Mouse (Mus musculus): ENCODE measurements at regions not wholly inside any gene's neighbourhood (a gene's known extent, or its start where the extent isn't known, plus 50 kb on each side); places are given as distances from the start of the nearest gene placed in this dataset.
A peak's percentile ranks its signal among the peaks of the same experiment; 100 is the strongest.

DNA sequence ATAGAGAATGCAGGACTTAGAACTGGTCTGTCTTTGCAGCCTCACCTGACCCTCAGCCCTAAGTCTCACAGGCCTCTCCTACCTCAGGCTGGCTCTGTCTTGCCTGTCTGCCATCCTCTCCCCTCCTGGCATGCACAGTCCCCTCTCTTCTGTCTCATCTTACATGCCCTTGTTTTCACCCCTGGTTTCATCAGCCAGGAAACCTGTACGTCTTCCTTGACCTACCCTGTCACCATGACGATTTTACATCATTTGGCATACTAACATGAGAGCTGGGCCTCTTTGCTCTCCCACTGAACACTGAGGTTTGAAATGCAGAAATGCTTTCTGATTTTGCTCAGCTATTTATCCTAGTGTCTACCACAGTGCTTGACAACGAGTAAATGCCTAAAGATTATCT is 108.0 kb upstream of the Xcl1 start:
- peaks cover 21 to 36% of the 10 kb centered on the region in 2 experiments for H3K4me1 ChIP-seq (ENCODE audit: control insufficient read depth in 2 of 2, insufficient read depth in 2 of 2, low read length in 2 of 2)
- 31% methylated on average over 3 of the region's 3 CpGs for WGBS
- 0 out of 4 replicates have a peak overlapping the region, but pooled peaks of 1 of the 2 experiments have one; percentile 9 for H3K27ac ChIP-seq (replicated peaks in 1 of 2; ENCODE audit: control insufficient read depth in 1 of 2, insufficient read depth in 1 of 2, low read depth in 2 of 2, low read length in 2 of 2)

DNA sequence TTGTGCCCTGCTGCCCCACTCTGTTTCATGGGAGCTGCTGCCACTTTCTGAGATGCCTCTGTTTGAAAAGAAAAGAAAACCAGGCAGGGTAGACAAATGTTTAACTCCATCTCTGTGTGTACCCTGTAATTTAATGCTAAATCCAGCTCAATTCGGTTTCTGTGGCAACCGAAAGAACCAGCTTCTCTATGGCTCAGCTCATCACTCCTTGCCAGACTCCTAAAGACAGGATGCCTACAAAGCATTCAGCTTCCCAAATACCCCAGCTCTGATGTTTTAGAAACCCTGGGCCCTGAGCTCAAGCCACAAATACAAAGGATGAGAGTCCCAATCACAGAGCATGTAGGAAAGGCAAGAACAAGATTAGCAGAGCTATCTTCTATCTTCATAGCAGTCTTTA is 106.8 kb upstream of the Xcl1 start:
- WGBS: 82% methylated on average over 2 of the region's 2 CpGs
- no peak overlapping the region for H3K4me3 ChIP-seq (ENCODE audit: control insufficient read depth in 1 of 2, insufficient read depth in 1 of 2, low read depth in 1 of 2, low read length in 2 of 2)
- ATAC-seq (ENCODE audit: insufficient number of reproducible peaks, insufficient read depth, low FRiP score, low read depth): no peak
- H3K36me3 ChIP-seq (ENCODE audit: control insufficient read depth, insufficient read depth, low read length): no peaks in the 10 kb centered on the region
- no peaks in the 10 kb centered on the region for H3K9me3 ChIP-seq (ENCODE audit: control insufficient read depth, low read length)
- peaks cover 21 to 29% of the 10 kb centered on the region in 2 experiments for H3K4me1 ChIP-seq (ENCODE audit: control insufficient read depth in 2 of 2, insufficient read depth in 2 of 2, low read length in 2 of 2)
- H3K9ac ChIP-seq (ENCODE audit: low read length): no peak overlapping the region
- H3K4me2 ChIP-seq (ENCODE audit: low read length): no peak overlapping the region
- H3K27ac ChIP-seq (replicated peaks in 1 of 2; ENCODE audit: control insufficient read depth in 1 of 2, insufficient read depth in 1 of 2, low read depth in 2 of 2, low read length in 2 of 2): no peak overlapping the region
- no peaks in the 10 kb centered on the region for H3K27me3 ChIP-seq (ENCODE audit: control insufficient read depth, insufficient read depth, low read length)

More for the DNA sequence above, 108.0 kb upstream of the Xcl1 start:
- Histone ChIP-seq H3K27me3 (ENCODE audit: control insufficient read depth, insufficient read depth, low read length) (no peaks in the 10 kb centered on the region), H3K9ac (ENCODE audit: low read length) (no peak overlapping the region), H3K4me2 (ENCODE audit: low read length) (no peak overlapping the region), H3K4me3 (ENCODE audit: control insufficient read depth in 1 of 2, insufficient read depth in 1 of 2, low read depth in 1 of 2, low read length in 2 of 2) (no peak overlapping the region), H3K36me3 (ENCODE audit: control insufficient read depth, insufficient read depth, low read length) (no peaks in the 10 kb centered on the region), H3K9me3 (ENCODE audit: control insufficient read depth, low read length) (no peaks in the 10 kb centered on the region)
- no peak for ATAC-seq (ENCODE audit: insufficient number of reproducible peaks, insufficient read depth, low FRiP score, low read depth)

DNA sequence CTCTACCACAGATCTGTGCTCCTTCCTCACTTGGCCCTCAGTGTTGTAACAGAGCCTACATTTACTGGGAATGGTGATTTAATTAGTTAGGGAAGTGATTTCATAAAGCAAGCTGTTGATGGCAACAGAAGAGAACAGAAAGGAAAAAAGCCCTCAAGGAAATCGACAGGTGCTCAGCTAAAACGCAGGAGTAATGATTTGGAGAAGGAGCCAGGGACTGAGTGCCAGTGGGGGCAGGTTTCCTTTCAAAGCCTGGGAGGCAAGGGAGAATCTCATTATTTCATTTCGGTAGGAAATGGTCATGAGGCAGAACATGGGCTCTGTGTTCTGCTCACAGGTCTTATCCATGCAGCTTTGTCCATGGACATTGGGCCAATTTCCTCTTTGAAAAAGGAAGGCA is 101.3 kb upstream of the Xcl1 start:
- 74% methylated on average over 3 of the region's 3 CpGs for WGBS
- Histone ChIP-seq H3K27ac (replicated peaks in 1 of 2; ENCODE audit: control insufficient read depth in 1 of 2, insufficient read depth in 1 of 2, low read depth in 2 of 2, low read length in 2 of 2) (no peak overlapping the region), H3K4me2 (ENCODE audit: low read length) (no peak overlapping the region), H3K9me3 (ENCODE audit: control insufficient read depth, low read length) (no peaks in the 10 kb centered on the region), H3K4me3 (ENCODE audit: control insufficient read depth in 1 of 2, insufficient read depth in 1 of 2, low read depth in 1 of 2, low read length in 2 of 2) (no peak overlapping the region), H3K4me1 (ENCODE audit: control insufficient read depth in 2 of 2, insufficient read depth in 2 of 2, low read length in 2 of 2) (peaks cover 3 to 7% of the 10 kb centered on the region in 2 experiments; a peak in 3 of 4 replicates), H3K27me3 (ENCODE audit: control insufficient read depth, insufficient read depth, low read length) (no peaks in the 10 kb centered on the region), H3K9ac (ENCODE audit: low read length) (no peak overlapping the region), H3K36me3 (ENCODE audit: control insufficient read depth, insufficient read depth, low read length) (no peaks in the 10 kb centered on the region)
- no peak for ATAC-seq (ENCODE audit: insufficient number of reproducible peaks, insufficient read depth, low FRiP score, low read depth)

DNA sequence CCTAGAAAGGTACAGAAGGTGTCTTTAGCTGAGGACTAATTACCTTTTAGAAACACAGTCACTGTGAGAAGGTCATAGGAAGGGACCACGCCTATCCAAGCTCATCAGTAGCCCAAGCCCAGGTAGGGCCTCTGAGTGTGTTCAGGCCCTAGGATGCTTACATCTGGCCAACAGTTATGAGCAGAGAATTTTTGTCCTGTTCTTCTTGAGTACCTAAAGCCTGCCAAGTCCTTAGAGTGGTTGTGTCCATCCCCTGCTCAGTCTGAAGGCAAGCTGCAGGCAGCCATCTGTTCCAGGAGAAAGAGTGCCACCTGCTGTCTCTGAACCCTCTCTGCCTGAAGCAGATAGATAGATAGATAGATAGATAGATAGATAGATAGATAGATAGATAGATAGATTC is 100.3 kb upstream of the Xcl1 start:
- Histone ChIP-seq H3K27me3 (ENCODE audit: control insufficient read depth, insufficient read depth, low read length) (no peaks in the 10 kb centered on the region), H3K9me3 (ENCODE audit: control insufficient read depth, low read length) (no peaks in the 10 kb centered on the region), H3K4me3 (ENCODE audit: control insufficient read depth in 1 of 2, insufficient read depth in 1 of 2, low read depth in 1 of 2, low read length in 2 of 2) (no peak overlapping the region), H3K27ac (replicated peaks in 1 of 2; ENCODE audit: control insufficient read depth in 1 of 2, insufficient read depth in 1 of 2, low read depth in 2 of 2, low read length in 2 of 2) (no peak overlapping the region), H3K4me2 (ENCODE audit: low read length) (no peak overlapping the region), H3K36me3 (ENCODE audit: control insufficient read depth, insufficient read depth, low read length) (no peaks in the 10 kb centered on the region), H3K4me1 (ENCODE audit: control insufficient read depth in 2 of 2, insufficient read depth in 2 of 2, low read length in 2 of 2) (peaks cover 3 to 7% of the 10 kb centered on the region in 2 experiments; a peak in 3 of 4 replicates), H3K9ac (ENCODE audit: low read length) (no peak overlapping the region)
- no peak for ATAC-seq (ENCODE audit: insufficient number of reproducible peaks, insufficient read depth, low FRiP score, low read depth)
- WGBS: 85% methylated on average over 1 of the region's 1 CpGs

DNA sequence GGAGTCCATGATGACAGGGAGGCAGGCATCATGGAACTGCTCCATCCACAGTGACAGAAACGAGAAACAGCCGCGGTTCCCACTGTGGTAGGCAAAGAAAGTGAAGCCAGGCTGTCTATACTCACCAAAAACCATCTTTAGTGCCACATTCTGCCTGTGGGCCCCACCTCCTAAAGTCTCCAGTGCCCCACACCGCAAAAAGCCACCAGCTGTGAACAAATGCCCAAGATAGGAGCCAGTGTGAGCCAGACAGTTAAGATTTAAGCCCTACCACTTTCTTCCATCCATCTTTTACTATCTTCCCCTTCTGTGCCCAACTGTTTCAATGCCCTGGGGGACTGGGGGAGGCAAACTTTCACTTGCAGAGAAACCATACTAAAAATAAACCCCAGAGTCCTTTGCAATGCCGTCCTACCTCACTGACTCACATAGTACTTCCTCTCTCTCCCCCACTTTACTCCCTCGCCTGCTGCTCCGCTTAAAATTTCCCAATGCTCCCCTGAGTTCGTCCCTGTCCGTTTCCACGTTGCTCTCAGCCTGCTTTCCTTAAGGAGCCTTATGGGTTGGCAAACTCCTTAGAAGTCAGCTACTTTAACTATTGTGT is 85.7 kb upstream of the Xcl1 start:
- Histone ChIP-seq H3K4me1 (ENCODE audit: control insufficient read depth in 2 of 2, insufficient read depth in 2 of 2, low read length in 2 of 2) (peaks cover 13 to 19% of the 10 kb centered on the region in 2 experiments), H3K9ac (ENCODE audit: low read length) (no peak overlapping the region), H3K4me3 (ENCODE audit: control insufficient read depth in 1 of 2, insufficient read depth in 1 of 2, low read depth in 1 of 2, low read length in 2 of 2) (no peak overlapping the region), H3K27me3 (ENCODE audit: control insufficient read depth, insufficient read depth, low read length) (no peaks in the 10 kb centered on the region), H3K27ac (replicated peaks in 1 of 2; ENCODE audit: control insufficient read depth in 1 of 2, insufficient read depth in 1 of 2, low read depth in 2 of 2, low read length in 2 of 2) (peak overlapping the region; percentile 38 to 42; a peak in 2 of 4 replicates), H3K4me2 (ENCODE audit: low read length) (no peak overlapping the region), H3K9me3 (ENCODE audit: control insufficient read depth, low read length) (no peaks in the 10 kb centered on the region), H3K36me3 (ENCODE audit: control insufficient read depth, insufficient read depth, low read length) (no peaks in the 10 kb centered on the region)
- WGBS: 40% methylated on average over 10 of the region's 10 CpGs
- ATAC-seq (ENCODE audit: insufficient number of reproducible peaks, insufficient read depth, low FRiP score, low read depth): no peak

DNA sequence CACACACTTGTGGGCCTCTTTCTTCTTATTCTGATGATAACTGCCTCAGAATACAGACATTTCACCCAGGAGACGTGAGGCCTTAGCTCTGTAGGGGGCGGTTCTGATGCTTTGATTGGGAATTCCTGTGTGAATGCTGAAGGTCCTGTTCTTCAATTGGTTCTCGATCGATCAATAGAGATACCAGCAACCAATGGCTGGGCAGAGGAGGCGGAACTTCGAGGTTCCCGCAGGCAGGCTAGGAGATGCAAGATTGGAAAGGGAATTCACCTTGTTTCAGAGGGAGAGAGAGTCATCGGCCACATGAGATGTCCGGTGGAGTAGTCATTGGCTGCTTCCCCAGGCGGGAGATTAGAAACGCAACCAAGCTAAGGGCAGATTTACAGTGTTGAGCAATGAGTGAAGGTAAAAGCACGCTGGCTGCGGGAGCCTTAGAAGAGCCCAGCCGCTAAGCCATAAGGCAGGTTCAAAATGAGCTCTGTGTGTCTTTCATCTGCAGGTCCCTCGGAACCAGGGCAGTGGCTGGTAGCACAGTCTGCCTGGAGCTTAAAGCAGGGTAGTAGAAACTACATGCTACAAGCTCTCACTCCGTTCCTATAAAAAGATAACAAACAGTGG is 83.5 kb upstream of the Xcl1 start:
- Histone ChIP-seq H3K36me3 (ENCODE audit: control insufficient read depth, insufficient read depth, low read length) (no peaks in the 10 kb centered on the region), H3K4me1 (ENCODE audit: control insufficient read depth in 2 of 2, insufficient read depth in 2 of 2, low read length in 2 of 2) (peaks cover 13 to 19% of the 10 kb centered on the region in 2 experiments), H3K27ac (replicated peaks in 1 of 2; ENCODE audit: control insufficient read depth in 1 of 2, insufficient read depth in 1 of 2, low read depth in 2 of 2, low read length in 2 of 2) (peak overlapping the region; percentile 45 to 69), H3K9ac (ENCODE audit: low read length) (peak overlapping the region; percentile 12; the same call in 1 of the 2 replicates), H3K9me3 (ENCODE audit: control insufficient read depth, low read length) (no peaks in the 10 kb centered on the region), H3K27me3 (ENCODE audit: control insufficient read depth, insufficient read depth, low read length) (no peaks in the 10 kb centered on the region), H3K4me2 (ENCODE audit: low read length) (peak overlapping the region; percentile 58), H3K4me3 (ENCODE audit: control insufficient read depth in 1 of 2, insufficient read depth in 1 of 2, low read depth in 1 of 2, low read length in 2 of 2) (peak overlapping the region; percentile 12 to 38; a peak in 3 of 4 replicates)
- peak; percentile 42; the same call in 1 of the 2 replicates for ATAC-seq (ENCODE audit: insufficient number of reproducible peaks, insufficient read depth, low FRiP score, low read depth)
- 13% methylated on average over 16 of the region's 16 CpGs for whole genome bisulfite sequencing

DNA sequence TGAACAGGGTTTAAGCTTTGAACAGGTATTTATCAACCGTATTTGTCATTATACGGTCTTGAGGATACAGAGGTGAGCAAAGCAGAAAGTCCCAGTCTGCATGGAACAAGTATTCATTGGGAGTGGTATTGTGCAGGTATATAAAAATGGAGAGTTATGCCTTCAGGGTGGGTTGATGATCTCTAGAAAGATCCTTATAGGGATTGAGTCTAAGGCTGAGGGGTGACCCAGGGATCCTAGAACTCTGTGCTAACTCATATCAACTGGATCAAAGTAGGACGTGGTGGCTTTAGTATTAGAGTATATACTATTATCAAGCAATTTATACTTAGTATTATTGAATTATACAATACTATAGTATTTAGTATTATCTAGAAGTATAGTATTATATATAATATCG is 82.9 kb upstream of the Xcl1 start:
- Histone ChIP-seq H3K9me3 (ENCODE audit: control insufficient read depth, low read length) (no peaks in the 10 kb centered on the region), H3K36me3 (ENCODE audit: control insufficient read depth, insufficient read depth, low read length) (no peaks in the 10 kb centered on the region), H3K27me3 (ENCODE audit: control insufficient read depth, insufficient read depth, low read length) (no peaks in the 10 kb centered on the region), H3K4me2 (ENCODE audit: low read length) (peak overlapping the region; percentile 58), H3K4me1 (ENCODE audit: control insufficient read depth in 2 of 2, insufficient read depth in 2 of 2, low read length in 2 of 2) (peaks cover 13 to 19% of the 10 kb centered on the region in 2 experiments), H3K9ac (ENCODE audit: low read length) (no peak overlapping the region), H3K27ac (replicated peaks in 1 of 2; ENCODE audit: control insufficient read depth in 1 of 2, insufficient read depth in 1 of 2, low read depth in 2 of 2, low read length in 2 of 2) (no peak overlapping the region), H3K4me3 (ENCODE audit: control insufficient read depth in 1 of 2, insufficient read depth in 1 of 2, low read depth in 1 of 2, low read length in 2 of 2) (no peak overlapping the region)
- 92% methylated on average over 4 of the region's 4 CpGs for WGBS
- ATAC-seq (ENCODE audit: insufficient number of reproducible peaks, insufficient read depth, low FRiP score, low read depth): no peak

Measured in heart, embryonic 14.5 days (tissue).